Mouse (Mus musculus): ENCODE data around the gene Zswim1.

GRCm38 (mm10) chr2:164817703-164818102, 4.8 kb upstream of the Zswim1 start:
- TF ChIP-seq RCOR1 (IDR thresholded peaks at IDR 0.05; ENCODE audit: low read depth, low read length) (no peak), CTCF (IDR thresholded peaks at IDR 0.05 in 2 of 3, conservative IDR thresholded peaks at IDR 0.05 in 1 of 3; ENCODE audit: control insufficient read depth in 1 of 3, insufficient read depth in 1 of 3, low read depth in 2 of 3, low read length in 3 of 3, poor library complexity in 1 of 3, severe bottlenecking in 1 of 3) (0 out of 6 replicates have a peak, but pooled peaks of 2 of the 3 experiments have one; percentile 6 to 9), GABPA (IDR thresholded peaks at IDR 0.05; ENCODE audit: low read depth, low read length) (no peak), ZC3H11A (IDR thresholded peaks at IDR 0.05; ENCODE audit: low read depth, low read length) (no peak), GATA1 (IDR thresholded peaks at IDR 0.05; ENCODE audit: low read depth, low read length) (no peak), E2F4 (IDR thresholded peaks at IDR 0.05; ENCODE audit: borderline replicate concordance, low read depth, low read length) (no peak), POLR2A (IDR thresholded peaks at IDR 0.05; ENCODE audit: control insufficient read depth in 1 of 2, insufficient read depth in 1 of 2, low read depth in 1 of 2, low read length in 2 of 2, poor library complexity in 1 of 2) (no peak), KAT2A (conservative IDR thresholded peaks at IDR 0.05; ENCODE audit: low read depth, low read length) (no peak), TAL1 (IDR thresholded peaks at IDR 0.05; ENCODE audit: low read length) (no peak), EP300 (IDR thresholded peaks at IDR 0.05; ENCODE audit: low read depth in 1 of 2, low read length in 2 of 2) (no peak), ELF1 (IDR thresholded peaks at IDR 0.05; ENCODE audit: low read depth, low read length) (no peak), ZNF384 (IDR thresholded peaks at IDR 0.05; ENCODE audit: low read depth, low read length) (no peak), MAZ (IDR thresholded peaks at IDR 0.05; ENCODE audit: low read depth, low read length) (no peak), HCFC1 (IDR thresholded peaks at IDR 0.05; ENCODE audit: low read depth, low read length) (no peak)
